Mouse (Mus musculus) small intestine, adult 2 months (tissue): ENCODE results near the gene Pibf1.

ENCODE experiments used
- CTCF ChIP-seq: fragments of 200-500 bp; IDR thresholded peaks from 2 replicates; pipeline ENCODE4 v1.5.1; 2012; ENCODE audit warnings: low read depth, mild to moderate bottlenecking, control low read depth, inconsistent platforms, low read length, moderate library complexity, mixed read lengths; ENCODE audit not compliant: insufficient replicate concordance, insufficient read length; ENCODE audit errors: extremely low read depth
- POLR2A ChIP-seq: fragments of 200-500 bp; IDR thresholded peaks from 2 replicates; pipeline ENCODE4 v1.6.1; 2012; ENCODE audit warnings: low read depth, mild to moderate bottlenecking, control low read depth, inconsistent platforms, low read length, moderate library complexity

DNA sequence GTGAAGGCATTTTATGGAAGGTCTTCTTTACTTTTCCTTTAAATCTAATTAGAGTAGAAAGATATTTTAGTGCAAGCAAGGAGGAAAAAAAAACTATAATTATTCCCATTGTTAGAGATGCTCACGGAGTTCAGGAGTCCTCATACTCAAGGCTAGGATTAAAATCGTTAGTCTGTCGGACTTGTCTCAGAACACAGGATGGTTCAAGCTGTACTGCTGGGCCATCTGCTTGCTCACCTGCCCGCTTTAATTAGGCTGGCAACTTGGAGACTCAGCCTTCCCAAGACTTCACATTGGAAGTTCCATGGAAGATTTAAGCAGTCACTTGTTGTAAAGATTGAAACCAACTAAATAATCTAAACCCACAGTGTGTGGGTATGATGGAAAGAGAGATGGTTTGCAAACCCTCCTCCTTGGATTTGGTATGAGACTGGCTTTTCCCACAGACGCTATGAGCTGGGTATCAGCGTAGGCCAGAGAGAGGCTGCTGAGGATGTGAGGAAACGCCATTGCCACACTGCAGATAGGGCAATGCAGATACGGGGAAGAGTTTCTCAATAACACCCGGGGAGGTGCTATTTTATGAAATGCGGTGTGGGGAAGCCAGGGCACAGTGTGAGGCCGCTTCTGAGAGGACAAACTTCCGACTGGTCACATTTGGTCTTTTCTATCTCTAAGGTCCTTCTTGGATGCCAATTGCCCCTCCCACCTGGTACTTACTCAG lies 179.7 kb downstream of the Pibf1 start:
- TF ChIP-seq CTCF, result no peak
- no peak for TF ChIP-seq POLR2A
